Mouse (Mus musculus): Measurements from ENCODE around the gene Cnep1r1. TPM values are rescaled to one million over a fixed set of nuclear protein-coding genes. Genes with fewer than 3 reads are reported as not detected.
A peak's percentile ranks its signal among the peaks of the same experiment; 100 is the strongest.

Cnep1r1 gene
- polyA plus RNA-seq (2016; fragmentation: Nextera tagmentation; extraction: Ambion mirVana), result 58.2 and 58.5 TPM in 2 replicates

- H3K36me3 ChIP-seq, result peaks cover 31% of the 10 kb centered on the region
- no peaks in the 10 kb centered on the region for H3K9me3 ChIP-seq
- peak within 1 kb of the TSS; percentile 80 for H3K4me2 ChIP-seq
- peak; percentile 97 for ATAC-seq (ENCODE audit: insufficient number of reproducible peaks, insufficient read depth, low FRiP score, low TSS enrichment, low read depth)
- H3K4me1 ChIP-seq (replicated peaks), result peaks cover 11% of the 10 kb centered on the region; the same call in 1 of the 2 replicates
- no peaks in the 10 kb centered on the region for H3K27me3 ChIP-seq
- WGBS, result 1% methylated on average over 48 of the region's 49 CpGs
- H3K27ac ChIP-seq, result peak within 1 kb of the TSS; percentile 83
- H3K4me3 ChIP-seq (replicated peaks), result peak within 1 kb of the TSS; percentile 97
- H3K9ac ChIP-seq (replicated peaks), result peak within 1 kb of the TSS; percentile 92
Observed at GRCm38 (mm10) chr8:88118456-88119036, at the start of gene Cnep1r1. Gene Cnep1r1 (plus strand): TSS chr8:88118769.

GRCm38 (mm10) chr8:88082183-88082582, 36.4 kb upstream of the Cnep1r1 start:
- Histone ChIP-seq H3K9me3 (no peaks in the 10 kb centered on the region), H3K36me3 (no peaks in the 10 kb centered on the region), H3K9ac (replicated peaks) (no peak overlapping the region), H3K4me1 (replicated peaks) (no peaks in the 10 kb centered on the region), H3K4me3 (replicated peaks) (no peak overlapping the region), H3K27ac (no peak overlapping the region), H3K4me2 (no peak overlapping the region), H3K27me3 (no peaks in the 10 kb centered on the region)
- 75% methylated on average over 5 of the region's 5 CpGs for WGBS
- no peak for ATAC-seq (ENCODE audit: insufficient number of reproducible peaks, insufficient read depth, low FRiP score, low TSS enrichment, low read depth)

DNA sequence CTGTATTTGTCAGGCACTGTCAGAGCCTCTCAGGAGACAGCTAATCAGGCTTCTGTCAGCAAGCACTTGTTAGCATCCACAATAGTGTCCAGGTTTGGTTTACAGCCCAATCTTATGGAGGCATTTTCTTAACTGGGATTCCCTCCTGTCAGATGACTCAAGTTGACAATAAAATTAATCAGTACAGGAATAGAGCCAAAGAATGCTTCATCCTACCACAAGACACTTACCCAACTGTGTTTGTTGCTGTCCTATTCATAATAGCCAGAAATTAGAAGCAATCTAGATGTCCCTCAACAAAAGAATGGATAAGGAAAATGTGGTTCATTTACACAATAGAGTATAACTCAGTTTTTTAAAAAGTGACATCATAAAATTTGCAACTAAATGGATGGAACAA, 30.6 kb upstream of the Cnep1r1 start:
- no peaks in the 10 kb centered on the region for H3K9me3 ChIP-seq
- H3K4me2 ChIP-seq, result no peak overlapping the region
- no peak overlapping the region for H3K27ac ChIP-seq
- H3K4me1 ChIP-seq (replicated peaks), result no peaks in the 10 kb centered on the region
- no peaks in the 10 kb centered on the region for H3K27me3 ChIP-seq
- no peaks in the 10 kb centered on the region for H3K36me3 ChIP-seq
- no peak overlapping the region for H3K9ac ChIP-seq (replicated peaks)
- H3K4me3 ChIP-seq (replicated peaks), result no peak overlapping the region
- no peak for ATAC-seq (ENCODE audit: insufficient number of reproducible peaks, insufficient read depth, low FRiP score, low TSS enrichment, low read depth)

DNA sequence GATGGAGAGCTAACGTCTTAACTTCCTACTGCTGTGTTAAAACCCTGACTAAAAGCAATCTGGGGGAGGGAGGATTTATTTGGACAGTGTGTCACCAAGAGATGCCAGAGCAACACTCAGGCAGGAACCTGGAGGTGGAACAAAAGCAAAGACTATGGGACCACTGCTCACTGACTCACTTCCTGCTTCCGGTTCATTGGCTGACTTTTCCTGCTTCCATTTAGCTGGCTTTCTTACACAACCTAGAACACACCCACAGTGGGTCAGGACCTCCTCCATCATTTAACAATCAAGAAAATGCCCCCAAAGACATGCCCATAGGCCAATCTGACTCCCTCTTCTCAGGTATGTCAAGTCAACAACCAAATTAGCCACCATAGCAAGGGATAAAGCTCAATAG, 26.9 kb upstream of the Cnep1r1 start:
- Histone ChIP-seq H3K4me1 (replicated peaks) (0 out of 2 replicates have a peak, but pooled peaks cover 5% of the 10 kb centered on the region), H3K36me3 (no peaks in the 10 kb centered on the region), H3K27ac (no peak overlapping the region), H3K9ac (replicated peaks) (no peak overlapping the region), H3K9me3 (no peaks in the 10 kb centered on the region), H3K4me2 (no peak overlapping the region), H3K4me3 (replicated peaks) (no peak overlapping the region), H3K27me3 (no peaks in the 10 kb centered on the region)
- 85% methylated on average over 2 of the region's 2 CpGs for WGBS
- no peak for ATAC-seq (ENCODE audit: insufficient number of reproducible peaks, insufficient read depth, low FRiP score, low TSS enrichment, low read depth)

- H3K9ac ChIP-seq (replicated peaks), result no peak overlapping the region
- H3K27ac ChIP-seq, result no peak overlapping the region
- H3K4me2 ChIP-seq, result no peak overlapping the region
- H3K36me3 ChIP-seq, result no peaks in the 10 kb centered on the region
- 0 out of 2 replicates have a peak, but pooled peaks cover 5% of the 10 kb centered on the region for H3K4me1 ChIP-seq (replicated peaks)
- H3K4me3 ChIP-seq (replicated peaks), result no peak overlapping the region
- no peak for ATAC-seq (ENCODE audit: insufficient number of reproducible peaks, insufficient read depth, low FRiP score, low TSS enrichment, low read depth)
- 55% methylated on average over 4 of the region's 4 CpGs for WGBS
- no peaks in the 10 kb centered on the region for H3K27me3 ChIP-seq
- no peaks in the 10 kb centered on the region for H3K9me3 ChIP-seq
Observed at GRCm38 (mm10) chr8:88093367-88093766, 25.2 kb upstream of the Cnep1r1 start.

DNA sequence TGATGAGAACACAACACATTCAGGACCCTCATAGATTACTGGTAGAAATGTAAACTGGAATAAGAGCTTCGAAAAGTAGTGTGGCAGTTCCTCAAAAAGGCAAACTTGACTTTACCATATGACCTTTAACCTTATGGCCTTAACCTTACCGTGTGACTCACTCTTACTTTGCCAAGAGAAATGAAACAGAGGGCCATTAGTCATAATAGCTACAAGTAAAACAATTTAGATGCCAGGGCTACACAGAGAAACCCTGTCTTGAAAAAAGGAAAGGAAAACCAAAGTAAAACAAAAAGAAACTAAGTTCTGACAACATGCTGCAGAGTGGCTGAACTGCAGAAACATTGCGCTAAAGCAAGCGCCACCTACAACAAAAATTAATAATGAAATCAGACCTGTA, 19.7 kb upstream of the Cnep1r1 start:
- no peak overlapping the region for H3K4me3 ChIP-seq (replicated peaks)
- H3K27me3 ChIP-seq, result no peaks in the 10 kb centered on the region
- no peak overlapping the region for H3K27ac ChIP-seq
- H3K4me2 ChIP-seq, result no peak overlapping the region
- H3K9me3 ChIP-seq, result no peaks in the 10 kb centered on the region
- no peak overlapping the region for H3K9ac ChIP-seq (replicated peaks)
- no peaks in the 10 kb centered on the region for H3K36me3 ChIP-seq
- no peak for ATAC-seq (ENCODE audit: insufficient number of reproducible peaks, insufficient read depth, low FRiP score, low TSS enrichment, low read depth)
- no peaks in the 10 kb centered on the region for H3K4me1 ChIP-seq (replicated peaks)
- WGBS, result 86% methylated on average over 4 of the region's 4 CpGs

DNA sequence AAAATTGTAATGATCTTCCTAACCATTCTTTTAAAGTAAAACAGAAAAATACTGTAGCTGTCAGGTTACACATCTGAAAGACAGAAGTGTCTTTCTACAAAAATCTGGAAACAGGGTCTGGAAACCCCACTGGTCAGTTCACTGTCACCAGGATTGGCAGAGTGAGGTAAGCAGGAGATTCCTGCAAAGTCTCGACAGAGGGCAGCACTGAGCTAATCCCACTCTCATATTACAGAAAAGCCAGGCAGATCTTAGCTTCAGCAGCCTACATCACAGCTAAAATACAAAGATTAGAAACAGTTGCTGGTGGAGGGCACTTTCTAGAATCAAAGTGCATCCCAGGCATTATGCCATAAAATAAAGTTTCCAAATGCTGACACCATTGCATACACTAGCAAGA, 19.0 kb upstream of the Cnep1r1 start:
- no peaks in the 10 kb centered on the region for H3K9me3 ChIP-seq
- no peak overlapping the region for H3K4me2 ChIP-seq
- WGBS, result 0% methylated on average over 1 of the region's 1 CpGs
- no peak for ATAC-seq (ENCODE audit: insufficient number of reproducible peaks, insufficient read depth, low FRiP score, low TSS enrichment, low read depth)
- no peak overlapping the region for H3K27ac ChIP-seq
- no peaks in the 10 kb centered on the region for H3K27me3 ChIP-seq
- no peak overlapping the region for H3K9ac ChIP-seq (replicated peaks)
- H3K4me1 ChIP-seq (replicated peaks), result no peaks in the 10 kb centered on the region
- no peak overlapping the region for H3K4me3 ChIP-seq (replicated peaks)
- no peaks in the 10 kb centered on the region for H3K36me3 ChIP-seq

GRCm38 (mm10) chr8:88109241-88109640, 9.3 kb upstream of the Cnep1r1 start:
- ATAC-seq (ENCODE audit: insufficient number of reproducible peaks, insufficient read depth, low FRiP score, low TSS enrichment, low read depth), result no peak
- H3K27me3 ChIP-seq, result no peaks in the 10 kb centered on the region

GRCm38 (mm10) chr8:88119076-88119475, 507 bp downstream of the Cnep1r1 start:
- Histone ChIP-seq H3K9me3 (no peaks in the 10 kb centered on the region), H3K4me1 (replicated peaks) (peaks cover 11% of the 10 kb centered on the region; the same call in 1 of the 2 replicates), H3K4me3 (replicated peaks) (peak overlapping the region; percentile 97), H3K4me2 (peak overlapping the region; percentile 80), H3K36me3 (peaks cover 33% of the 10 kb centered on the region), H3K9ac (replicated peaks) (peak overlapping the region; percentile 92), H3K27me3 (no peaks in the 10 kb centered on the region), H3K27ac (peak overlapping the region; percentile 83)
- ATAC-seq (ENCODE audit: insufficient number of reproducible peaks, insufficient read depth, low FRiP score, low TSS enrichment, low read depth), result no peak
- 2% methylated on average over 11 of the region's 11 CpGs for WGBS

More at GRCm38 (mm10) chr8:88109241-88109640, 9.3 kb upstream of the Cnep1r1 start:
- H3K4me2 ChIP-seq, result no peak overlapping the region
- 94% methylated on average over 4 of the region's 4 CpGs for WGBS
- no peak overlapping the region for H3K4me3 ChIP-seq (replicated peaks)
- H3K9me3 ChIP-seq, result no peaks in the 10 kb centered on the region; the same call in 1 of the 2 replicates
- no peaks in the 10 kb centered on the region for H3K4me1 ChIP-seq (replicated peaks)
- no peak overlapping the region for H3K27ac ChIP-seq
- no peaks in the 10 kb centered on the region for H3K36me3 ChIP-seq
- H3K9ac ChIP-seq (replicated peaks), result no peak overlapping the region

DNA sequence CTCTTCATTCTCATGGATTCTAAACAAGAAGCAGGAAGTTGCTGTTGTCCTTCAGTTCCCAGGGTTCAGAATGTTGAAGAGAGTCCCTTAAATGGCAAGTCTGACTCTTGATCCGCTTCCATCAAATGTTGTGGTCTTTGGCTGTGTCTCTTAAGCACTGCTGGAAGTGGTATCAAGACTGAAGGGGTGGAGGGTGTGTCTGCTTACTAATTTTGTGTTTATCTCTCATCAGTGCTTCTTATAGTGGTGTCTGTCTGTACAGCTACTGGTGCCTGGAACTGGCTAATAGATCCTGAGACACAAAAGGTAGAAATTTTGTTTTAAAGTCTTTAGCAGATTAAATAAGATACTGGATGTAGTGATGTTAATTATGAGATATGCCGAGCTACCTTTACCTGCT, 6.3 kb downstream of the Cnep1r1 start:
- H3K4me3 ChIP-seq (replicated peaks), result no peak overlapping the region
- H3K9me3 ChIP-seq, result no peaks in the 10 kb centered on the region
- ATAC-seq (ENCODE audit: insufficient number of reproducible peaks, insufficient read depth, low FRiP score, low TSS enrichment, low read depth), result no peak
- 90% methylated on average over 2 of the region's 2 CpGs for WGBS
- no peak overlapping the region for H3K4me2 ChIP-seq
- peaks cover 84% of the 10 kb centered on the region for H3K36me3 ChIP-seq
- no peaks in the 10 kb centered on the region for H3K27me3 ChIP-seq
- H3K9ac ChIP-seq (replicated peaks), result no peak overlapping the region
- H3K27ac ChIP-seq, result no peak overlapping the region
- peaks cover 4% of the 10 kb centered on the region; the same call in 1 of the 2 replicates for H3K4me1 ChIP-seq (replicated peaks)

- Histone ChIP-seq H3K9me3 (no peaks in the 10 kb centered on the region), H3K27me3 (no peaks in the 10 kb centered on the region), H3K4me3 (replicated peaks) (no peak overlapping the region), H3K4me2 (no peak overlapping the region), H3K27ac (no peak overlapping the region), H3K4me1 (replicated peaks) (peaks cover 3% of the 10 kb centered on the region; the same call in 1 of the 2 replicates), H3K9ac (replicated peaks) (no peak overlapping the region), H3K36me3 (peaks cover 89% of the 10 kb centered on the region)
- 96% methylated on average over 4 of the region's 4 CpGs for WGBS
- no peak for ATAC-seq (ENCODE audit: insufficient number of reproducible peaks, insufficient read depth, low FRiP score, low TSS enrichment, low read depth)
Observed at GRCm38 (mm10) chr8:88129397-88129796, 10.8 kb downstream of the Cnep1r1 start.

Data from limb, embryonic 12.5 days (tissue).